Mouse (Mus musculus): ENCODE data around the gene Ttc16. TPM values are rescaled to one million over a fixed set of nuclear protein-coding genes. Genes with fewer than 3 reads are reported as not detected.

Gene Ttc16
- total RNA-seq, 2 experiments from 2014 or later, result 0.94 to 1.2 TPM

DNA sequence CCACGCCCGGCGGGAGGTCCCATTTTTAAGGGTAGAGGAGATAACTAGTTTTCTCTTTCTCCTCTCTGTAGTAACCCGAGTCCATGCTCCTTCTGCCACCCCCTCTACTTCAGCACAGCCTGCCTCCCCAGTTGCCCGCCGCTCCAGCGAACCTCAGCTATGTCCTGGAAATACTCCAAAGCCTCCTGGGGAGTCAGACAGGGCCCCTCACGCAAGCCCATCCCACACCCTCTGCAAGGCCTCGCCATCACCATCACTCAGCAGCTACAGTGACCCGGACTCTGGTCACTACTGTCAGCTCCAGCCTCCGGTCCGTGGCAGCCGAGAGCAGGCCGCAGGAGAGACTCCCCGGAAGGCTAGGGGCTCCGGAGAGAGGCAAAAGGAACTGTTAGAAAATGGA lies 26.4 kb downstream of the Ttc16 start:
- no peak for DNase-seq (ENCODE audit: low spot score in 2 of 2)

DNA sequence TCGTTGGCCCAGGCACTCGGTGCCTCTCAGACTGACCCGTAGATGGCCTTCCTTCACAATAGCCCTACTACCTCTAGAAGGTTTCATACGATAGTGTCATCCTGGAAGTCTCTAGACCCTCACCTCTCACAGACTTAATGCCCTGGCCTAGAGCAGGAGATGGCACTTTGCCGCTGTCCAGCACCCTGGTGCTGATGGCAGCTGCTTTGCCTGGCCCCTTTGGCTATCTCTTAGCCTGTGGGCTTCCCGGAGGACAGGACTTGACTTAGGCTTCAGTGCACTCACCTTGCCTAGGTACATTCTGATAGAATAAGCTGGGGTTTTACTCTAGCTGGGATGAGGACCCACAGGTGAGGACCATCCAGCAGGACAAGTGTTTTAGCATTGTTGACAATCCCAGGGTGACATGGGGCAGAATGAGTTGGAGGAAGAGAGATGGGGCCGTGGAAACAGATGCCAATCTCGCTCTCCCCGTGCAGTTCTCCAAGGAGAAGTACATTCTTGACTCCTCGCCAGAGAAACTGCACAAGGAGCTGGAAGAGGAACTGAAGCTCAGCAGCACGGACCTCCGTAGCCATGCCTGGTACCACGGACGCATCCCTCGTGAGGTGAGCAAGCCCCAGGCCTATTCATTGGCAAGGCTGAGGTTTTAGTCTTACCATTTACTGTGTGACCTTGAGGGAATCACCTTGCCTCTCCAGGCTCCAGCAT lies 31.0 kb downstream of the Ttc16 start:
- no peak for DNase-seq (ENCODE audit: low spot score in 2 of 2)

DNA sequence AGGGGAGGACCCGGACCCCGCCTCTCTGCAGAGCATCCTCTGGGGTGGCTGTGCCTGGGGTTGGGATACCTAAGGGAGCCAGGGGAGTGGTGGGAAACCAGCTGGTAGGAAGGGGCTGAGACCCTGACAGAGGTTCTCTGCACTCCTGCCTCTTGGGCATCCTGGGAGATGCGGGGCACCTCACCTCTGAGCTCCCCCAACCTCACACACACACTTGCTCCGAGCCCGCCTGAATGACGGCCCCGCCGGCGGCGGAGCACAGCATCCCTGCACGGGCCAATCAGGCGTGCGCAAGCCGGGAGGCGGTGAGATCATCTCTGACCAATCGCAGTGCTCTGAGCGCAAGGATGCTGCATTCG lies 33.3 kb downstream of the Ttc16 start:
- DNase-seq (ENCODE audit: low spot score in 2 of 2), result peak; percentile 87 to 89

DNA sequence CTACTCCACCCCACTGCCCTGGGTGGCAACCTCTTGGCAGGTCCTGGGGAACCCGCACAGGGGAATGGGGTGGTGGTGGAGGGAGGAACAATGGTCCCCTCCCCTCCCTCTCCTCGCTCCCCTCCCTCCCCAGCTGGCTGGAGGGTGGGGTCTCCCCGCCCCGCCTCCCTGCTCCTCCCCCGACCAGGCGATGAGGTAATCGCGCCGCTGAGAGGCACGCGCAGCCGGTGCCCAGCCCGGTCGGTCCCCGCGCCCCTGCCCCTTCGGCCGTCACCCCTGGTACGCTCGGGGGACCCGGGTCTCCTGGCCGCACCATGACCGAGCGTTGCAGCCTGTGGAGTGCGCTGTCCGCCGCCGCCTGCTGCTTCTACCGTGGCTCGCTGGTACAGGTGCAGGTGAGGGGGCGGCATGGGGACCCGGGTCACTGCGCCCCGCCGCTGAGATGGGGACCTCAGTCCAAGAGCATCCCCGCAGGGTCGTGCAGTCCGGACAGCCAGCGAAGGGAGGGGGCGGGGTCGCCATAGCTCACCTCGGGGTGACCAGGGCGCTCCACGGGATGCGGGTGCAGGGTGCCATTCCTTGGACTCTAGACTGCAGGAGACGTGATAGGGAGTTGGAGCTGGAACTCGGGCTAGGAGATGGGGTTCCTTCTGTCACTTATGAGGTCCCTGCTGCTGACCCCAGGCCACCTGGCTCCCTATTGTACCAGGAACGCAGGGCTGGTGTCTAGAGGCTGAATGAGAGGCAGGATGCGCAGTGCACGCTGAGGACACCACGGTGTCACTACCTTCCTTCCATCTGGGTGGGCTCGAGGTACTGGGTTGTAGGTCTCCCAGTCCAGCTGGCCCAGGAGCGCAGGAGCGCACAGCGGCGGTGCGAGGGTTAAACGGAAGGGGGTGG lies 33.9 kb downstream of the Ttc16 start:
- DNase-seq (ENCODE audit: low spot score in 2 of 2), result peak in 1 of 2 experiments; percentile 51

DNA sequence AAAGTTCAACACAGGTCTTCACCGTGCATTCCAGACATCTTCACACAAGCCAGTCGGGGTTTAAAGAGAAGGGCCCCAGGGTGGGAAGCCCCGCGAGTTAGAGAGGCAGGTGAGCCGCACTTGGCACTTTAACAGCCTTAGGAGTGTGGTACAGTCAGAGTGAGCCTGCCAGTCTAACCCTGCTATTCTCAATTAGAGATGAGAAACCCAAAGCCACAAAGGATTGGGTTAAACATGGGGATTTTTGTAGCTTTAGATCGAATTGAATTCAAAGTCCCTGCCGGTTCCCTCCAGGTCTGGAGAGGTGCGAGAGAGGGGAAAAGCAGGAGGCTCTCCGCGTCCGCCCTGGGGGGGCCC lies 34.5 kb downstream of the Ttc16 start, which contains the start of gene 6330409D20Rik:
6330409D20Rik (minus strand) TSS at position 101 of the 357 bp plus-strand sequence.
- DNase-seq (ENCODE audit: low spot score in 2 of 2), result no peak

DNA sequence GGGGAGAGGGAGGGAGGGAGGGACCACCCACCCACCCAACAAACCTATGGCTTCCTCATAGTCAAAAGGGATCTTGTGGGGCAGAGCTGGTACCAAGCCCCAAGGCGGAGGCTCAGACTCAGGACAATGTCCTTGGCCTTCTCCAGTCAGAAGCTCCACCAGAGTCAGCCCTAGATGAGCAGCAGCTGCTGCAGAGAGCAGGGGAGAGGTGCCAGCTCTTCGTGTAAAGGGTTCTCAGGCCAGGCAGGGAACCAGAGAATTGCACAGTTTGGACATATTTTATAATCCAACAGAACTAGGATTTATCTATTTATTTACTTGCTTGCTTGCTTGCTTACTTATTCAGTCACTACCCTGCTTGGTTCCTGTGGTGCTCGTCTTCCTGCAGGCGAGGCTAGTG lies 36.1 kb downstream of the Ttc16 start:
- DNase-seq (ENCODE audit: low spot score in 2 of 2), result no peak

DNA sequence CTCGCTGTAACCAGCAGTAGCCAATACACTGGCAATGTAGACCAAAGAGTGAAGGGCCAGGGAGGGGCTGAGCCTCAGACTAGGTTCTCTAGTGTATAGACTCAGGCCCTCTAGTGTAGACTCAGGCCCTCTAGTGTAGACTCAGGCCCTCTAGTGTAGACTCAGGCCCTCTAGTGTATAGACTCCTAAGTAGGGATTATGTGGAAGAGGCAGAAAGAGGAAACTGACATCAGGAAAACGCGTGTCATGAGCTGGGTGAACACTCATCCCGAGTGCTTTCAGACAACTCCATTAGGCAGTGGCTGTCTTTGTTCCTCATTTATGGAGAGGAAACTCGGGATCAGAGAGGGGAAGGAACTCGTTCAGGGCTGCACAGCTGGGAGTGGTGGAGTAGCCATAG lies 38.4 kb downstream of the Ttc16 start:
- no peak for DNase-seq (ENCODE audit: low spot score in 2 of 2)

DNA sequence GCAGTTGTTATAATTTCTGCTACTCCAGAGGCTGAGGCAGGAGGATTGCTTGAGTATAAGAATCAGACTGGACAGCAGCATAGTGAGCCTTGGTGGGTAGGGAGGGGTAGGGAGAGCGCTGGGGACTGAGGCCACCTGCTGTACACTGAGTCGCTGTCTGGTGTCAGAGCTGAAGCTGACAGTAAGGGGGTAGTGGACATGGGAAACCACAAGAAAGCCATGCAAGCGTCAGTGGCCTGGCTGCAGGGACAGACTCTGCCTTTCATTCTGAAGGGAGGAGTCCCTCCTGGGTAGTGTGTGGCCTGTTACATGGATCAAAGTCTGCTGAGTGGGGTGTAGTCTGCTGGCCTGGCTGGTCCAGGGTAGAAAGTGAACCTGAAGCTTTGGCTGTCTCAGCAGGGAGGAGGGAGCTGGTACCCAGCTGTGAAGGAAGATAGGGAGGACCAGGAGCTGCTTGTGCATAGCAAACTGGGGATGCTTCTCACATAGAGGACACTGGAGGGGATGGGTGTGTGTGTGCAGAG lies 39.1 kb downstream of the Ttc16 start:
- DNase-seq (ENCODE audit: low spot score in 2 of 2), result no peak

DNA sequence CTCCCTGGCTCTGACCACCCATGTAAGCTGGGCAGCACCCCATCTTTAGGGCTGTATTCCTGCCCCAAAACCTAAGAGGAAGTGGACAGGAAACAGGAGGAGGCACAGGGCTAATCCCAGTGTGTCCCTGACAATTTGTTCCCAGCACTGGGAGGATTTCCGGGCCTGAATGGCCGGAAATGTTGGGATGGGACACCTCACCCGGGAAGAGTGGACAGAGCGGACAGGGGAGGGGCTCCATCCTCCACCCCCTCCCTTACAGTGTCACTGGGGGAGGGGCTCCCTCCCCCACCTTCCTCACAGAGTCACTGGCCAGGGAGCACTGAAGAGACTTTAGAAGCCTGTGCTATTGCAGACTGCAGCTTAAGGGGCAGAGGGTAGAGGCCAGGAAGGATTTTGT lies 40.5 kb downstream of the Ttc16 start:
- no peak for DNase-seq (ENCODE audit: low spot score in 2 of 2)

DNA sequence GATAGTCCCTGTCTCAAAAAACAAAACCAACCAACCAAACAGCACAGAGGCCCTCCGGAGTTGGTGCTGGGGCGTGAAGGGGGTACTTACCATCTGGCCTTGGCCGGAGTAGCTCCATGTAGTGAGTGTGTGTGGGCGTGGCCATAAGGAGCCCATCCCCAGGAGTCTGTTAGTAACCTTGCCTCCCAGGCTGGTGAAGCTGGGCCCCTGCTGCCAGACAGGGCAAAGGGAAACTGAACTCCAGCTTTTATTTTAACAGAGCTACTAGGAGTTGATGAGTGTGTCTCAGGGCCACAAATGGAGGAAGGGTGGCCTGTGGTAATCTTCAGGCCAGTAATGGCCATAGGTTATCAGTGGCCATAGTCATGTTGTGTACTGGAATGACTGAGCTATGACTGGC lies 41.0 kb downstream of the Ttc16 start:
- DNase-seq (ENCODE audit: low spot score in 2 of 2), result no peak

DNA sequence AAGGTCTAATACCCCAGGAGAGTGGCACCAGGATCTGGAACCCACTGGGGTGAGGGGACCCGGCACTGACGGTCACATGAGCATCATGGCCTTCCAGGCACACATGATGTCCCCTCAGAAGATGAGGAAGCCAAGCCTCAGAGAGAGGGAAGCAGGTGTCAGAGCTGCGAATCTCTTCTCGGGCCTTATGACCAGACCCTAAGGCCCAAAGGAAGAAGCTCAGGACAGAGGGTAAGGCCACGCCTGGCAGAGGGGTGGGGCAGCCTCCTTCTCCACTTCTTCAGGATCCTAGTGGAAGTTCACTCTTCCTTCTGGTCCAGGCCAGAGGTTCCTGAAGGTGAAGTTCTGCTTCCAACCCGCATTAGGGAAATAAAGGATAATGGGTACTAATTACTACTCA lies 42.7 kb downstream of the Ttc16 start:
- no peak for DNase-seq (ENCODE audit: low spot score in 2 of 2)

DNA sequence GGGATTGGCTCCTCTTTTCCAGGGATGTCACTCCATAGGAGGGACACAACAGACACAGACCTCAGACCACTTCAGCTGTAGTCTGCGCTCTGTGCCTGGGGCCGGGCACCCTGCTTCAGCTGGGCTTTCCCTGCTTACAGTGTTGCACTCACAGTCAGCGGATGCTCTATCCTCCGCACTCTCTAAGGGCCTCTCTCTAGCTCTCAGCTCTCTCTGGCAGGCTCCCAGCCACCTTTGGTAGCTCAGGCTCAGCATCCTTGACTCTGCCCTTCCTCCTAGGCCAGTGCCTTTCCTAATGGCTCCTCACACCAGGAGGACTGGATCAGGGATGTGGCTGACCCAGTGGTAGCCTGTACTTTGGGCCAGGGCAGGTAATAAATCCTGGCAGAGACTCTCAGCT lies 43.5 kb downstream of the Ttc16 start:
- DNase-seq (ENCODE audit: low spot score in 2 of 2), result no peak

DNA sequence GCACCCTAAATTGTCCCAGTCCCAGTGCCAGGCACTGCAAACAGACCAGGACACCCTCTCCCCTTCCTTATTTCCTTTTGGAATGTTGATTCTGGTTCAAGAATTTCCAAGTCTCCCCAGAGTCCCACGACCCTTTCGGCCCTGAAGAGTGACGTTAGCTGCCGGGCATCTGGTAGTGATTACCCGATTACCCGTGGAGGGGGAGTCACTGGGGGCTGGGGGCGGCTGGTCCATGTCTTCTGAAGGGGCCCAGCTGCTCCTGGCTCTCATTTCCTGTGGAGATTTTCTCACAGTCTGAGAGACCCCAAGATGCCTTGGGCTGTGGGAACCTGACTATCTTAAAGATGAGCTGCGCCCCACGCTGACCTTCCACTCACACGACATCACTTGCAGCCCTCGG lies 44.6 kb downstream of the Ttc16 start:
- no peak for DNase-seq (ENCODE audit: low spot score in 2 of 2)

DNA sequence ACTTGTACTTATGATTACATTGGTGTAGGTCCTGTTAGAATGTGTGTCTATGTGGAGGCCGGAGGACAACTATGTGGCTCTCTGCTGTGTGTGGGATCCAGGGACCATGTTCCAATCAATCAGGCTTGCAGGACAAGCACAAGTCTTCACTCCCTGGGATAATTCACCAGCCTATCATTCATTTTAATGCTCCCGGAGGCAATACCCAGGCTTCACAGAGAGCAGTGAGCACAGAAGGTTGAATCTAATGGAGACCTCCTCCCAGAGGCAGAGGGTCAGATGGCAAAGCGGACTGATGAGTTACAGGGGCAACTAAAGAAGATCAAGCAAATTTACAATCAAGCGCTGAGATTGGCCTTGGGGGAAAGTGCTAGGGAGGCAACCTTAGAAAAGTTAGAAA lies 45.9 kb downstream of the Ttc16 start:
- DNase-seq (ENCODE audit: low spot score in 2 of 2), result no peak

DNA sequence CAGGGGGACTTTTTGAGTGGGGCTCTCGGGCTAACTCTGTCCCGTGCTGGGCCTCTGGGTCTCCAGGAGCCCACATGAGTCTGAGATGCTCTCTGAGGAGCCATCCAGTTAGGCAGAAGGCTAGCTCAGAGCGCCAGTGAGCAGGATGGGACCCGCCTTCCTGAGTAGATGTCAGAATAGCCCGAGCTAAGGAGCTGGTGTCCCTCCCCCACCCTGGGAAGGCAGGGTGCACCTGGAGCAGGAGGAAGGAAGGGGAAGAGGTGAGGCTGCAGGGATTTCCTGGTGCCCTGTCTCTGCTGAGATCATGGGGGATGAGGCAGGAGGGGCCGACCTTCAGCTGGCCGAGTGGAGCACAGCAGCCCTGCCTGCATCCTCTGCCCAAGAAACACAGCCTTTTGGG lies 47.0 kb downstream of the Ttc16 start:
- no peak for DNase-seq (ENCODE audit: low spot score in 2 of 2)

DNA sequence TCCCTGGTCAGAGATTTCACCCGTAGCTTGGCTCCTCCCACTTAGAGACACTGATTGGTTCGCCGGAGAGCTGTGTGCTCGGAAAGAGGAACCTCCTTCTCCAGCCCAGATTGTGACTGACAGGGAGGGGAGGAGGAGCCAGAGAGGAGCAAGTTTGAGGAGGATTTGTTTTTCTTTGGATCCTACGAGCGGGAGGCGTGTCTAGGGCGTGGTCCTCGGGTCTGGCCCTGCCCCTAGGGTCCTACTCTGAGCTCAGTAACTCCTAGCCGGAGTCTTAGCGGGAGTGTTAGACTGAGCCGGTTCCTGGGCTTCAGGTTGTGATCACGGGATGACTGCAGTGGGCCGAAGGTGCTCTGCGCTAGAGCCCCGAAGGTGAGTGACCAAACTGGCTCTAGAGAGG lies 48.0 kb downstream of the Ttc16 start:
- DNase-seq (ENCODE audit: low spot score in 2 of 2), result peak; percentile 80 to 85

DNA sequence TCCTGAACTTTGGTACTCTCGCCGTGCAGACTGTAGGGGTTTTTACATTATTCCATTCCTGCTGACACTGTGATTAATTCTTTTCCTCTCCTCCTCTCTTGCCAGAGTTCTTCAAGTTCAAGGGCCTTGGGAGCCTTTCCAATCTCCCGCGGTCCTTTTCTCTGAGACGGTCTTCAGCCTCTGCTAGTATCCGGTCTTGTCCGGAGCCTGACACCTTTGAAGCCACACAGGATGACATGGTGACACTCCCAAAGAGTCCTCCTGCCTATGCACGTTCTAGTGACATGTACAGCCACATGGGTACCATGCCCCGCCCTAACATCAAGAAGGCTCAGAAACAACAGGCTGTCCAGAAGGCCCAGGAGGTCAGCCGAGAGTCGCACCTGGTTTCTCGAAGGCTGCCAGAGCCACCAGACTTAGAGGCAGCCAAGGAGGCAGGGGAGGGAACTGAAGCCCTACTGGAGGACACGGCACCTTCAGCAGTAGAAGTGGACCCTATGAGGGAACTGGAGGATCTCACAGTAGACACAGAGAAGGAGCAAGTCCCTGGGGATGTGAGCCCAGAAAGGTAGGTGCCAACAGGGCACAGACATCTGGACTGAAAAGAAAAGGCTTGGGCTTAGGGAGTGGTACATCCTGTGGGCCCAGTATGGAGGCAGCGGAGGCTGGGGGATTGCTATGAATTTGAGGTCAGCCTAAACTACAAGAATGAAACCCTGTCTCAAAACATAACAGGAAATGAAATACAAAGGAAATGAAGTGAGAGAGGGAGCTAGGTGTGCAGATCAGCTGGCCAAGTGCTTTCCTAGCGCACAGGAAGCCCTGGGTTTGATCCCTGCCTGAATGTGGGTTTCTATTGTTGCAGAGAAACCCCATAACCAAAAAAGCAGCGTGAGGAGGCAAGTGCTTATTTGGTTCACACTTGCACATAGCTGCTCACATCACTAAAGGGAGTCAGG lies 50.3 kb downstream of the Ttc16 start:
- no peak for DNase-seq (ENCODE audit: low spot score in 2 of 2)

DNA sequence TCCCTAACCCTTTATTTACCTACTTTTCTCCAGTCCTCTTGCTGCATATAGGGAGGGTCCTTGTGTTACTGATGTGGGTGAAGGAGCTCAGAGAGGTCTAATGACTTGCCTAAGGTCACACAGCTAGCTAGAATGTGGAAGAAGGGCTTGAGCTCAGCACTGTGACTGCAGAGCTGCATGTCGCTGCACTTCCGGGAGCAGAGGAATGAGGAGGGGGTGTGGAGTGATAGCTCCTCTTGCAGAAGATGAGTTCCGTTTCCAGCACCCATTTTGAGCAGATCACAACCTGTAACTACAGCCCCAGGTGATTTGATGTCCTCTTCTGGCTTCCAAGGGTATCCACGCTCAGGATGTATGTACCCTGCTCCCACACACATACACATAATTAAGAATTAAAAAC lies 51.3 kb downstream of the Ttc16 start:
- no peak for DNase-seq (ENCODE audit: low spot score in 2 of 2)

DNA sequence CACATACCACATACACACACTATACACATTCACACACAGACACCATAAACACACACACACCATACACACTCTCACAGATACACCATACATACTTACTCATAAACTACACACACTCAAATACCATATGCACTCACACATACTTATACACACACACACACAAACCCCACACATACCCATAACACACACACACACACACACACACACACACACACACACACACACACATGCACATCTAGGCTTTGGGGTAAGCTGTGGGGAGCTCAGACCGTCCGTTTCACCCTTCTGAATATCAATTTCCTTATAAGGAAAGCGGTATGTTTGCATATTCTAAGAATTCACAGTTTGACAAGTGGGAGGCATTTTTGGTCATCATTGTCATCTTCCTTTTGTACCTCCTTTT lies 52.9 kb downstream of the Ttc16 start:
- DNase-seq (ENCODE audit: low spot score in 2 of 2), result no peak

DNA sequence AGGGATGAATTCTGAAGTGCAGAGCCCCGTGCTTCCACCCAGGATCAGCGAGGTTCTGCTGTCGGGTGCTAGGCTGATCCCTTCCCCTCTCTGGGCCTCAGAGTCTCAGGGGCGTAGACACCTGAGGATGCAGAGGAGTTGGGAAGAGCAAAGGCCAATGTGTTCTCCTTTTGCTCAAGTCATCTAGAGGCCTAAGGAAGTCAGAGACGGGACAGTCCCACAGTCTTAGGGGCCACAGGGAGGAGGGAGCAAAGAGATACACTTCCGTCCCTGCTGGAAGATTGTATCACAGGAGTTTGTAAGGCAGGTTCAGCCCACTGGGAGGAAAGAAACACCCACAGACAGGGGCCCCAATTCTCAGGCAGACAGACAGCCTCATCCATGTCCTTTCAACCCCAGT lies 53.4 kb downstream of the Ttc16 start:
- no peak for DNase-seq (ENCODE audit: low spot score in 2 of 2)

DNA sequence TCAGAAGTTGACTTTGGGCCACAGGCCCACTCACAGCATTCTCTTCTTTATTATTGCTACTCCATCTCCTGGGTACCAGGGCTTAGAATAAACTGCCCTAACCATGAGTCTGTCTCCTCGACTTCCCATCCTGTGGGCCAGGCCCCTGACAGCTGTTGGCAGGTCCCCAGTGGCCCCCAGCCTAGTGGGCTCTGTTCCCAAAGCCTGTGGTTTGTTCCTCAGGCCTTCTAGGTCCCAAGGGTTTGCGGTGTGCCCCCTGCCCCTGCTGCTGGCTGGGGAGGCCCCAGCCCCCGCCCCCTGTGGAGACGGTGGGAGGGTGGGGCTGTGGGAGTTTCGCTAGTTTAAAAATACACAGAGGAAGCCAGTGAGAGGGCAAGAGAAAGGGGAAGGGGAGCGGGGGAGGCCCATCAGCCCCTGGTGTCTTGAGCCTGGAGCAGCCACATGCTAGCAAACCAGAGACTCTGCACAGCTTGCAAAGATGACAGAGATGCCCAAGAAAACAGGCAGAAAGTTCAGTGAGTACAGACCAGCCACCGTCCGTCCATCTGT lies 54.7 kb downstream of the Ttc16 start, which contains the start of gene Sh2d3c:
Sh2d3c (plus strand) TSS at position 375 of the 549 bp plus-strand sequence.
- no peak for DNase-seq (ENCODE audit: low spot score in 2 of 2)
